Mouse (Mus musculus) G1E-ER4 (cell line): ENCODE results near the gene Dram1. TPM values are rescaled to one million over a fixed set of nuclear protein-coding genes. Genes with fewer than 3 reads are reported as not detected.

Experiments used
- GATA1 ChIP-seq: IDR thresholded peaks from one replicate; pipeline ENCODE4 v1.8.0; 2012; ENCODE audit warnings: low read length, inconsistent platforms
- polyA plus RNA-seq: library from polyadenylated mRNA; stranded (reverse); fragments of >175 nt; gene quantifications from 2 replicates; pipeline ENCODE4 v1.2.3, GENCODE M21; 2012

The Dram1 gene
- not detected in 2 replicates for polyA plus RNA-seq

GRCm38 (mm10) chr10:88379013-88379885 lies at the start of gene Dram1, which contains the start of gene Gnptab:
Dram1 (minus strand) TSS chr10:88379080.
Gnptab (plus strand) TSS chr10:88379132.
- no peak for TF ChIP-seq GATA1

- TF ChIP-seq GATA1 = no peak
Observed at GRCm38 (mm10) chr10:88427998-88428397, 49.1 kb upstream of the Dram1 start.

GRCm38 (mm10) chr10:88426896-88427295 lies 48.0 kb upstream of the Dram1 start:
- no peak for TF ChIP-seq GATA1

- no peak for TF ChIP-seq GATA1
Observed at GRCm38 (mm10) chr10:88426158-88426816, 47.4 kb upstream of the Dram1 start.

- TF ChIP-seq GATA1 = no peak
Observed at GRCm38 (mm10) chr10:88420655-88421435, 42.0 kb upstream of the Dram1 start.

GRCm38 (mm10) chr10:88420141-88420541 lies 41.3 kb upstream of the Dram1 start:
- TF ChIP-seq GATA1 = no peak

- TF ChIP-seq GATA1 = no peak
Observed at GRCm38 (mm10) chr10:88417686-88418085, 38.8 kb upstream of the Dram1 start.

- no peak for TF ChIP-seq GATA1
Observed at GRCm38 (mm10) chr10:88412290-88412995, 33.6 kb upstream of the Dram1 start.

- no peak for TF ChIP-seq GATA1
Observed at GRCm38 (mm10) chr10:88409751-88410150, 30.9 kb upstream of the Dram1 start.

GRCm38 (mm10) chr10:88407875-88408631 lies 29.2 kb upstream of the Dram1 start:
- no peak for TF ChIP-seq GATA1

GRCm38 (mm10) chr10:88405812-88406211 lies 26.9 kb upstream of the Dram1 start:
- TF ChIP-seq GATA1 = no peak

GRCm38 (mm10) chr10:88404220-88404619 lies 25.3 kb upstream of the Dram1 start:
- TF ChIP-seq GATA1 = no peak

GRCm38 (mm10) chr10:88403021-88403420 lies 24.1 kb upstream of the Dram1 start:
- TF ChIP-seq GATA1 = no peak

- TF ChIP-seq GATA1 = no peak
Observed at GRCm38 (mm10) chr10:88399271-88399670, 20.4 kb upstream of the Dram1 start.
